Mouse (Mus musculus) small intestine, adult 2 months (tissue): ENCODE data around the gene Pla1a. TPM values are rescaled to one million over a fixed set of nuclear protein-coding genes. Genes with fewer than 3 reads are reported as not detected.
A peak's percentile ranks its signal among the peaks of the same experiment; 100 is the strongest.

Source experiments
- H3K27ac ChIP-seq: fragments of 200-500 bp; 2 replicates; pipeline ENCODE4 v1.5.1; 2012; ENCODE audit warnings: low read depth, low read length, control low read depth, inconsistent platforms; ENCODE audit not compliant: insufficient read depth
- H3K27me3 ChIP-seq: fragments of 200-500 bp; 2 replicates; pipeline ENCODE4 v1.6.1; 2012; ENCODE audit warnings: mild to moderate bottlenecking, moderate library complexity, low read length, inconsistent platforms; ENCODE audit not compliant: control insufficient read depth, insufficient read depth
- H3K36me3 ChIP-seq: fragments of 200-500 bp; 2 replicates; pipeline ENCODE4 v1.6.1; 2012; ENCODE audit warnings: mild to moderate bottlenecking, low read length, control low read depth, inconsistent platforms; ENCODE audit not compliant: control insufficient read depth, insufficient read depth
- H3K4me1 ChIP-seq: fragments of 200-500 bp; 2 replicates; pipeline ENCODE4 v1.6.1; 2012; ENCODE audit warnings: low read length, inconsistent platforms, mixed read lengths; ENCODE audit not compliant: control insufficient read depth, insufficient read depth, insufficient read length
- H3K4me3 ChIP-seq: fragments of 200-500 bp; 2 replicates; pipeline ENCODE4 v1.5.1; 2012; ENCODE audit warnings: low read depth, mild to moderate bottlenecking, control low read depth, inconsistent platforms, low read length, moderate library complexity
- CTCF ChIP-seq: fragments of 200-500 bp; IDR thresholded peaks from 2 replicates; pipeline ENCODE4 v1.5.1; 2012; ENCODE audit warnings: low read depth, mild to moderate bottlenecking, control low read depth, inconsistent platforms, low read length, moderate library complexity, mixed read lengths; ENCODE audit not compliant: insufficient replicate concordance, insufficient read length; ENCODE audit errors: extremely low read depth
- POLR2A ChIP-seq: fragments of 200-500 bp; IDR thresholded peaks from 2 replicates; pipeline ENCODE4 v1.6.1; 2012; ENCODE audit warnings: low read depth, mild to moderate bottlenecking, control low read depth, inconsistent platforms, low read length, moderate library complexity
- WGBS: fragments of 180-500 bp; shearing (Covaris S2); methylation state at CpG from one replicate; pipeline ENCODE4 v1.1.7; 2018; 5-methylcytosine and 5-hydroxymethylcytosine counted together
- polyA plus RNA-seq: library from polyadenylated mRNA; depleted of rRNA; stranded (reverse); fragments of >200 nt; gene quantifications from 2 replicates; pipeline ENCODE4 v1.2.3, GENCODE M21; 2012

Gene Pla1a
- polyA plus RNA-seq, 1 experiment = 0.86 TPM

- Histone ChIP-seq H3K4me1 (peaks cover 3% of the 10 kb centered on the region; the same call in 1 of the 2 replicates), H3K27ac (0 out of 2 replicates have a peak within 1 kb of the TSS, but pooled peaks have one; percentile 4), H3K4me3 (peak within 1 kb of the TSS; percentile 34), H3K36me3 (no peaks in the 10 kb centered on the region; the same call in 1 of the 2 replicates), H3K27me3 (no peaks in the 10 kb centered on the region)
- WGBS = 56% methylated on average over 10 of the region's 10 CpGs
- TF ChIP-seq CTCF (no peak), POLR2A (no peak)
These were observed 71.0 kb downstream of the Pla1a start, which contains the start of gene Popdc2 for GRCm38 (mm10) chr16:38361933-38362332. Gene Popdc2, plus strand, starts transcription at chr16:38362209.

- no peak overlapping the region for H3K4me3 ChIP-seq
These were observed 72.6 kb downstream of the Pla1a start for GRCm38 (mm10) chr16:38360317-38360716.

GRCm38 (mm10) chr16:38359857-38360256 is 73.1 kb downstream of the Pla1a start:
- WGBS = 52% methylated on average over 3 of the region's 3 CpGs
- no peak for TF ChIP-seq CTCF
- no peak overlapping the region for H3K27ac ChIP-seq

More at GRCm38 (mm10) chr16:38360317-38360716, 72.6 kb downstream of the Pla1a start:
- WGBS = 39% methylated on average over 2 of the region's 2 CpGs
- peaks cover 1% of the 10 kb centered on the region; the same call in 1 of the 2 replicates for H3K36me3 ChIP-seq
- H3K27me3 ChIP-seq = no peaks in the 10 kb centered on the region
- H3K4me1 ChIP-seq = peaks cover 3% of the 10 kb centered on the region; the same call in 1 of the 2 replicates
- H3K27ac ChIP-seq = no peak overlapping the region
- no peak for TF ChIP-seq CTCF
- no peak for TF ChIP-seq POLR2A

GRCm38 (mm10) chr16:38359241-38359640 is 73.7 kb downstream of the Pla1a start:
- Histone ChIP-seq H3K27ac (no peak overlapping the region), H3K36me3 (peaks cover 3% of the 10 kb centered on the region; the same call in 1 of the 2 replicates), H3K27me3 (no peaks in the 10 kb centered on the region), H3K4me3 (no peak overlapping the region), H3K4me1 (peaks cover 3% of the 10 kb centered on the region; the same call in 1 of the 2 replicates)
- WGBS = 91% methylated on average over 2 of the region's 2 CpGs
- TF ChIP-seq POLR2A (no peak), CTCF (no peak)

More at GRCm38 (mm10) chr16:38359857-38360256, 73.1 kb downstream of the Pla1a start:
- H3K4me3 ChIP-seq = no peak overlapping the region
- H3K27me3 ChIP-seq = no peaks in the 10 kb centered on the region
- H3K4me1 ChIP-seq = peaks cover 3% of the 10 kb centered on the region; the same call in 1 of the 2 replicates
- peaks cover 1% of the 10 kb centered on the region; the same call in 1 of the 2 replicates for H3K36me3 ChIP-seq

GRCm38 (mm10) chr16:38358256-38358812 is 74.6 kb downstream of the Pla1a start:
- WGBS = 86% methylated on average over 6 of the region's 6 CpGs
- H3K36me3 ChIP-seq = peaks cover 3% of the 10 kb centered on the region; the same call in 1 of the 2 replicates
- no peak overlapping the region for H3K4me3 ChIP-seq
- H3K27me3 ChIP-seq = no peaks in the 10 kb centered on the region
- TF ChIP-seq CTCF (no peak), POLR2A (no peak)
- no peak overlapping the region for H3K27ac ChIP-seq
- peaks cover 3% of the 10 kb centered on the region; the same call in 1 of the 2 replicates for H3K4me1 ChIP-seq

- Histone ChIP-seq H3K27me3 (no peaks in the 10 kb centered on the region), H3K27ac (no peak overlapping the region), H3K36me3 (peaks cover 26% of the 10 kb centered on the region), H3K4me3 (no peak overlapping the region), H3K4me1 (peaks cover 2% of the 10 kb centered on the region; the same call in 1 of the 2 replicates)
- TF ChIP-seq POLR2A = no peak
- TF ChIP-seq CTCF = no peak
- 77% methylated on average over 5 of the region's 5 CpGs for WGBS
These were observed 78.6 kb downstream of the Pla1a start for GRCm38 (mm10) chr16:38354185-38354913.

- WGBS = 96% methylated on average over 2 of the region's 2 CpGs
- TF ChIP-seq CTCF (no peak), POLR2A (no peak)
- H3K4me3 ChIP-seq = no peak overlapping the region
- no peak overlapping the region for H3K27ac ChIP-seq
- H3K36me3 ChIP-seq = peaks cover 31% of the 10 kb centered on the region
- H3K27me3 ChIP-seq = no peaks in the 10 kb centered on the region
- peaks cover 2% of the 10 kb centered on the region; the same call in 1 of the 2 replicates for H3K4me1 ChIP-seq
These were observed 79.3 kb downstream of the Pla1a start for GRCm38 (mm10) chr16:38353642-38354041.
